Mouse (Mus musculus) lung, postnatal 0 days (tissue): ENCODE data around the gene Cnpy1.

Experiments
- CTCF ChIP-seq: IDR thresholded peaks from 2 replicates; pipeline ENCODE4 v1.5.1; 2016; ENCODE audit warnings: antibody characterized with exemption, mild to moderate bottlenecking
- EP300 ChIP-seq: IDR thresholded peaks from 2 replicates; pipeline ENCODE4 v1.6.1; 2016; ENCODE audit warnings: antibody characterized with exemption, mild to moderate bottlenecking, control low read depth

DNA sequence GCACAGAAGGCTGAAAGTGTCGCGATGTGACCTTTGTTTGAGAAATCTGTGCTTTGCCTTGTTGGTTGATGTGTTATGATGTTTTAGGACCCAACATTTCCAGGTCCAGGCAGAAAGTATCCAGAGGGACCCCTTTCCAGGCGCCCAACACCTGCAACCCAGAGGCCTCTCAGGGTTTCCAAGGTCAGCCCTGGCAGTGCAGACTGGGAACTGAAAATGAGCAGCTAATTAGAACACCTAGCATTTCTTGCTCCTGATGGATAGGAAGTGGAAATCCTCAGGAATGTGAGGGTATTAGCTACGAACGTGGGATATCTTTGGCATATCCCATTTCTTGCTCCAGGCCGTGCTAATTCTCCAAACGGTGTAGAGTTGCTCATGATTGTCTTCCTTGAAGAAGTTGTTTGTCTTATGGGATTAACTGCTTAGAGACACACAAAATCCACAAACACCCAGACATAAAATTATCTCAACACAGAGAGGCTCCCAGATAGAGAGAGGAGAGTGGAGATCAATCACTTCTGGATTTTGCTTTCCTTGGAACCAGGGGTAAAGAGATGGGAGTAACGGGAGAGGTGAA, 85.6 kb downstream of the Cnpy1 start:
- TF ChIP-seq CTCF: no peak
- TF ChIP-seq EP300: no peak
